Mouse (Mus musculus) lung, postnatal 0 days (tissue): ENCODE measurements around the gene Naa50.

Experiments
- CTCF ChIP-seq: IDR thresholded peaks from 2 replicates; pipeline ENCODE4 v1.5.1; 2016; ENCODE audit warnings: antibody characterized with exemption, mild to moderate bottlenecking
- EP300 ChIP-seq: IDR thresholded peaks from 2 replicates; pipeline ENCODE4 v1.6.1; 2016; ENCODE audit warnings: antibody characterized with exemption, mild to moderate bottlenecking, control low read depth

- no peak for TF ChIP-seq CTCF
- no peak for TF ChIP-seq EP300
These were observed 34.4 kb upstream of the Naa50 start for GRCm38 (mm10) chr16:44105211-44105610.
